Mouse (Mus musculus) gonadal fat pad, adult 2 months (tissue): ENCODE measurements around the gene Gan. TPM values are rescaled to one million over a fixed set of nuclear protein-coding genes. Genes with fewer than 3 reads are reported as not detected.

Source experiments
- DNase-seq: peaks from one replicate; pipeline ENCODE4 v3.0.0-alpha.2; 2012; ENCODE audit warnings: low read depth
- polyA plus RNA-seq: library from polyadenylated mRNA; depleted of rRNA; stranded (reverse); fragments of >200 nt; gene quantifications from 2 replicates; pipeline ENCODE4 v1.2.3, GENCODE M21; 2012

Gan gene
- polyA plus RNA-seq, 1 experiment, result 3.2 TPM

DNA sequence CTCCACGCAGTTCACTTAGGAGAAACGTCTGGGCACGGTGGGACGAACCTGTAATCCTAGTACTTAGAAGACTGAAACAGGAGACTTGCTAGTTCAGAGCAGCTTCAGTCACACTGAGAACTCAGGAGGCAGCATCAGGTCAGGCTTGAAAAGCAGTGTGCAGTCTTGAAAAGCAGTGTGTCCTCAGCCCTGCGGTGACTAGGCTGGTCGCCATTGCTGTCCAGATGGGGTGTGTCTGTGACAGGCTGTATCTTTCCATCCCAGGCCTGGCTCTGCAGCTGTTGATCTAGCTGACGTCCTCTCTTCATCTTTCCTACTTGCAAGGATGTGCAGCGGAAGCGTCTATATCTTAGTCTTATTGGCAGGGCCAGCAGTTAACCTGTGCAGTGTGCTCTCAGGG lies 42.9 kb downstream of the Gan start:
- DNase-seq, result no peak

- DNase-seq, result no peak
Observed at GRCm38 (mm10) chr8:117201221-117202017, 43.5 kb downstream of the Gan start.

DNA sequence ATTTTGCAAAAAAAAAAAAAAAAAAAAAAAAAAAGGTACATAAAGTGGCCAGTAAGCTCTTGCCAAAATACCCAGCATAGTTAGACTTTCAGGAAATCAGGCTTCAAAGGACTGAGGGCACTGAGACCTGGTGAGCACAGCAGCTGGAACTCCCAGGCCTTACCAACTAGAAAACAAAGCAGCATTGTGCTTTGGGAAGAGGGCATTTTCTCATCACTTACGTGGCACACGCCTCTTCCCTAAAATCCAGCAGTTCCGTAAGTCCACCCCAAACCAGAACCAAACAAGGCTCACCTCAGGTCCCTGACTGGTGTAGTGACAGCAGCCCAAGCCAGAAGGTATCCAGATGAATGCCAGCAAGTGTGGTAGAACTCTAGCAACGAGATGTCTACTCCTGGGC lies 45.1 kb downstream of the Gan start:
- no peak for DNase-seq

DNA sequence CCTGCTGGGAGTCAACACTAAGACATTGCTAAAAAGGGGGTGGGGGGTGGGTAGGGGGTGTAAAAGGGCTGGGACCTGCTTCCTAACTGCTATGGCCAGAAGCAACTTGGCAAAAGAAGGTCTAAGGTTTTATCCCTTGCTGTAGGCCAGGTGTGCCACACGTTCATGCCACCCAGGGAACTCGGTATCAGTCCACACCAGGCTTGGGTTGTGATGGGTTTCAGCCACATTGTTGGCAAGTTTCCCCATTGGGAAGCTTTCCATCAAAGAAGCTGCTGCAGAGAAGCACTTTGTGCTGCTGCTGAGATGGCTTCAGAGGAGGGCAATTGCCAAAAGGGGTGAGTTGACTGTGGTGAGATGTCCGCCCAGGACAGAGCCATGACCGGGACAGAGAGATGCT lies 47.9 kb downstream of the Gan start:
- DNase-seq, result no peak

- DNase-seq, result no peak
Observed at GRCm38 (mm10) chr8:117206636-117207035, 48.7 kb downstream of the Gan start.

- no peak for DNase-seq
Observed at GRCm38 (mm10) chr8:117209150-117209549, 51.2 kb downstream of the Gan start.

GRCm38 (mm10) chr8:117212100-117212499 lies 54.2 kb downstream of the Gan start:
- no peak for DNase-seq

- DNase-seq, result no peak
Observed at GRCm38 (mm10) chr8:117217724-117218123, 59.8 kb downstream of the Gan start.

GRCm38 (mm10) chr8:117222396-117222795 lies 64.5 kb downstream of the Gan start:
- no peak for DNase-seq

GRCm38 (mm10) chr8:117224630-117225029 lies 66.7 kb downstream of the Gan start:
- DNase-seq, result peak; percentile 22

DNA sequence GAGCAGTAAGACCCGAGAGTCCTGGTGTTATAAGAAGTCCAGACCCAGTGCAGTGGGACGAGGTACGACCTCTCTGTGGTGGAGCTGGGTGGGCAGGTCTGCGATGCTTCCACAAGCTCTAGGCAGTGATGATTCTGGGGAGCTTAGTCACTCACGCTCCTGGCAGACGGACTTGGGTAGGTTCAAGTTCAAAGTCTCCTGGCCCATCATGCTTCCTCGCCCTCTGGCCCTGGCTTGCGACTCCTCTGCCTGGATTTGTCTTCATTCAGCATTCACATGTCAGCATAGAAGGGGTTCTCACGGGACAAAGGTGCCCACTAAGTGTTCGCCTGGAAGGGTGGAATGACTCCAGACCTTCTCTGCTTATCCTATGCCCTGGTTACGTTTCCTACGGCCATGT lies 68.4 kb downstream of the Gan start:
- no peak for DNase-seq

GRCm38 (mm10) chr8:117227339-117227738 lies 69.4 kb downstream of the Gan start:
- DNase-seq, result no peak

DNA sequence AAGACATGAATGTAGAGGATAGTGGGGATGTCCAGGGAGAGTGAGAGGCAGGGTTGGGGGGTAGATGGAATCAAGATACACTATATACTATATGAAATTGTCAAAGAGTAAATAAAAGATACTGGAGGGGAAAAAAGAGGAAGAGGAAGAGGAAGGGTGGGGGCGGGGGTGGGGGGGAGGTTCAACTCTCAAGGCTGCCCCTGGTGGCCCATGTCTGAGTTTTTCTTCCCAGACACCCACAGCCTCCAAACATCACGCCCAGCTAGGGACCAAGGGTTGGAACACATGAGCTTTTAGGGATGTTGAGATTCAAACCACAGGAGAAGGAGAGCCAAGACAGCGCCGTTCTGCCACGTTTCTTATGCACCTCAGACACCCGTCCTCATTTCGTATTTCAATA lies 75.3 kb downstream of the Gan start:
- no peak for DNase-seq

DNA sequence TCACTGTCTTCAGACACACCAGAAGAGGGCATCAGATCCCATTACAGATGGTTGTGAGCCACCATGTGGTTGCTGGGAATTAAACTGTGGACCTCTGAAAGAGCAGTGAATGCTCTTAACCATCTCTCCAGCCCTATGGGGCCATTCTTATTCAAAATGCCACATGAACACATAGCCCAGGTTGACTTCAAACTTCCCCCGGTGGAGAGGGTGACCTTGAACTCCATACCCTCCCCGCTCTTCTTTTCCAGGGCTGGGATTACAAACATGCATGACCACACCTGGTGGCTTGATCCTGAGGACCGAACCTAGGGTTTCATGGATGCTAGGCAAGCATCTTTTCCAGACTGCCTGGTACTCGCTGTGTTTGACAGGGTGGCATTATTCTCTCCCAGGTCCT lies 78.6 kb downstream of the Gan start:
- DNase-seq, result no peak

DNA sequence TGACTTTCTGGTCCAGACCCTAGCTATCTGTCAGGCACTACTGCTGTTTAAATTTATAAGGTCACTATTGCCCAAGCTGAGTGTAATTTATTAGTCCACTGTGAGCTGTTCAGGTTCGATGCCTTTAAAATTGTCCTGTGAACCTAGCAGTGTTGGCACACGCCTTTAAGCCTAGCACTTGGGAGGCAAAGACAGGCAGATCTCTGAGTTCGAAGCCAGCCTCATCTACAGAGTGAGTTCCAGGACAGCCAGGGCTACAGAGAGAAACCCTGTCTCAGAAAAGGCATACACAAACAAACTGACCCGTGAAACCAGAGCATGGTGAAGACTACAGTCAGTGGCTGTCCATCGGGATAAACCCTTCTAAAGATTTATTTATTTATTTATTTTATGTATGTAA lies 82.4 kb downstream of the Gan start:
- no peak for DNase-seq

- DNase-seq, result no peak
Observed at GRCm38 (mm10) chr8:117240841-117241494, 83.0 kb downstream of the Gan start.

- no peak for DNase-seq
Observed at GRCm38 (mm10) chr8:117241848-117242247, 83.9 kb downstream of the Gan start.

DNA sequence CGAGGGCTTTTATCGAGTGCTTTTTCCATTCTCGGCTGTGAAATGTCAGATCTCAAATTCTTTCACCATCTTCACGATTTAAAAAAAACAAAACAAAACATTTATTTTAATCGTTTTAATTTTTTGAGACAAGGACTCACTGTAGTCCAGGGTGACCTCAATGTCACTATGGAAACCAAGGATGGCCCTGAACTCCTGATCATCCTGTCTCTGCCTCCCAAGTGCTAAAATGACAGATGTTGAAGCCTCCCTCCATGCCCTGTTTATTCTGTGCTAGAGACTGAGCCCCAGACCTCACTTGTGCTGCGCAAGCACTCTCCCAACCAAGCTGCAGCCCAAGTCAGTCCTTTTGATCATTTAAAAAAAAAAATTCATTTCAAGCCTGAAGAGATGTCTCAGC lies 84.4 kb downstream of the Gan start:
- no peak for DNase-seq

DNA sequence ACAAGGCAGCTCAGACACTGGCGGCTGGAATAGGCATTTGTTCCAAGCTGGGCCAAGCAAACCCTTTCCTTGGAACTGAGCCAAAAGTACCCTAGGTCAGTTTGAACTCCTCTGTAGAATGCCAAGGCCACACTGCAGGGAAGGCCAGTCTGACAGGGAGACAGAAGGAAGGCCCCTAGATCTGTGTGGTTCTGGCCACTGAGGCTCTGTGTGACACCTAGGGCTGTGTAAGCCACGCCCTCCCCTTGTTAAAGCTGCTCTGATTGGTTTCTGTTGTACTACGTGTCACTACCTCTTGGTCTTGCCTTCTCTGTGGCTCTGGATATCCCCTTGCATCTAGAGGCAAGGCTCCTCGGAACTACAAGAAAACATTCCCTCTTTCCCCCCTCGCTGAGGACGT lies 86.7 kb downstream of the Gan start:
- no peak for DNase-seq

DNA sequence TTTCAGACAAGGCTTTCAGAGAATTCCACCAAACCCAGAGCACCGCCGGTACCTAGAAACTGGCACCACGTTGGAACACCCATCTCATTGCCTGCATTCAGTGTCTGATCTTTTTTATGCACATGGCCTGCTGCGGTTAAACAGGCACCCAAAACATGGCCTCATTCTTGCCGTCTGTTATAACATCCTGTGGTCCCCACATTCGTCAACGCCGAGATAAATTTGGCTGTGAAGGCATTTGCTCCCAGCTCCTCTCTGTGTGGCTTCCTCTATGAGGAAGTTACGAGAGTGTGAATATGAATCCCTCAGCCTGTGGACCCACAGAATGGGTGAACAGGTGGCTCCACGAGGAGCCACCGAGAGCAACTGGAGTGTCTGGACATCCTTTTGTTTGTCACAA lies 90.4 kb downstream of the Gan start:
- no peak for DNase-seq

- DNase-seq, result no peak
Observed at GRCm38 (mm10) chr8:117251086-117251681, 93.2 kb downstream of the Gan start.

- DNase-seq, result no peak
Observed at GRCm38 (mm10) chr8:117252650-117253049, 94.7 kb downstream of the Gan start.
